Mouse (Mus musculus) heart, embryonic 15.5 days (tissue): ENCODE data around the gene Commd1. TPM values are rescaled to one million over a fixed set of nuclear protein-coding genes. Genes with fewer than 3 reads are reported as not detected.

Experiments
- ATAC-seq: fragments of 200-750 bp; cut with Nextera tagmentation; replicated peaks from 2 replicates; pipeline ENCODE4 v1.8.0; 2017; ENCODE audit warnings: low read depth, moderate TSS enrichment; ENCODE audit not compliant: insufficient number of reproducible peaks, insufficient read depth, low FRiP score
- H3K27ac ChIP-seq: fragments of 300-500 bp; sonication (generic); 2 replicates; pipeline ENCODE4 v1.5.1; 2015; ENCODE audit warnings: mild to moderate bottlenecking, inconsistent platforms
- H3K27me3 ChIP-seq: fragments of 300-500 bp; sonication (generic); 2 replicates; pipeline ENCODE4 v1.6.1; 2015; ENCODE audit warnings: inconsistent platforms
- H3K36me3 ChIP-seq: fragments of 300-500 bp; sonication (generic); 2 replicates; pipeline ENCODE4 v1.6.1; 2015; ENCODE audit warnings: mild to moderate bottlenecking, inconsistent platforms
- H3K4me1 ChIP-seq: fragments of 300-500 bp; sonication (generic); replicated peaks from 2 replicates; pipeline ENCODE4 v1.6.1; 2015; ENCODE audit warnings: inconsistent platforms
- H3K4me2 ChIP-seq: fragments of 300-500 bp; sonication (generic); 2 replicates; pipeline ENCODE4 v1.6.1; 2015; ENCODE audit warnings: inconsistent platforms, mild to moderate bottlenecking, moderate library complexity
- H3K4me3 ChIP-seq: fragments of 300-500 bp; sonication (generic); 2 replicates; pipeline ENCODE4 v1.5.1; 2015; ENCODE audit warnings: mild to moderate bottlenecking, inconsistent platforms
- H3K9ac ChIP-seq: fragments of 300-500 bp; sonication (generic); 2 replicates; pipeline ENCODE4 v1.6.1; 2015; ENCODE audit warnings: mild to moderate bottlenecking, inconsistent platforms
- H3K9me3 ChIP-seq: fragments of 300-500 bp; sonication (generic); replicated peaks from 2 replicates; pipeline ENCODE4 v1.6.1; 2016; ENCODE audit warnings: inconsistent platforms
- WGBS: fragments of 180-500 bp; shearing (Covaris S2); methylation state at CpG from one replicate; pipeline ENCODE4 v1.1.7; 2015; ENCODE audit warnings: mixed read lengths; 5-methylcytosine and 5-hydroxymethylcytosine counted together
- polyA plus RNA-seq: library from polyadenylated mRNA; unstranded; fragments of >200 nt; fragmentation: Nextera tagmentation; extraction: Ambion mirVana; gene quantifications from 2 replicates; pipeline ENCODE4 v1.2.1, GENCODE M21; 2015

Gene Commd1
- polyA plus RNA-seq, 1 experiment from 2014 or later, result 351 TPM

GRCm38 (mm10) chr11:22970546-22970945, 11.6 kb downstream of the Commd1 start:
- Histone ChIP-seq H3K4me2 (no peak overlapping the region), H3K27ac (no peak overlapping the region), H3K27me3 (no peaks in the 10 kb centered on the region), H3K4me3 (no peak overlapping the region), H3K9me3 (peaks cover 10% of the 10 kb centered on the region; the same call in 1 of the 2 replicates), H3K9ac (no peak overlapping the region), H3K36me3 (peaks cover 19% of the 10 kb centered on the region; the same call in 1 of the 2 replicates), H3K4me1 (peaks cover 8% of the 10 kb centered on the region)
- ATAC-seq, result no peak
- 89% methylated on average over 1 of the region's 1 CpGs for WGBS

GRCm38 (mm10) chr11:22969486-22969885, 12.7 kb downstream of the Commd1 start:
- no peak overlapping the region for H3K4me3 ChIP-seq
- H3K27ac ChIP-seq, result no peak overlapping the region
- no peak overlapping the region for H3K4me2 ChIP-seq
- H3K27me3 ChIP-seq, result no peaks in the 10 kb centered on the region
- 52% methylated on average over 6 of the region's 6 CpGs for WGBS
- no peak overlapping the region for H3K9ac ChIP-seq
- no peak for ATAC-seq
- peaks cover 19% of the 10 kb centered on the region; the same call in 1 of the 2 replicates for H3K36me3 ChIP-seq
- H3K4me1 ChIP-seq, result peaks cover 5% of the 10 kb centered on the region; the same call in 1 of the 2 replicates
- peaks cover 10% of the 10 kb centered on the region; the same call in 1 of the 2 replicates for H3K9me3 ChIP-seq

GRCm38 (mm10) chr11:22965503-22965902, 16.7 kb downstream of the Commd1 start:
- peaks cover 15% of the 10 kb centered on the region; the same call in 1 of the 2 replicates for H3K36me3 ChIP-seq
- H3K9ac ChIP-seq, result no peak overlapping the region
- H3K27me3 ChIP-seq, result no peaks in the 10 kb centered on the region
- H3K4me1 ChIP-seq, result 0 out of 2 replicates have a peak, but pooled peaks cover 2% of the 10 kb centered on the region
- no peak overlapping the region for H3K27ac ChIP-seq
- H3K9me3 ChIP-seq, result peaks cover 10% of the 10 kb centered on the region; the same call in 1 of the 2 replicates
- no peak for ATAC-seq
- 75% methylated on average over 4 of the region's 4 CpGs for WGBS
- no peak overlapping the region for H3K4me3 ChIP-seq
- H3K4me2 ChIP-seq, result no peak overlapping the region

GRCm38 (mm10) chr11:22964401-22964800, 17.8 kb downstream of the Commd1 start:
- Histone ChIP-seq H3K9ac (no peak overlapping the region), H3K9me3 (peaks cover 10% of the 10 kb centered on the region; the same call in 1 of the 2 replicates), H3K4me3 (no peak overlapping the region), H3K4me2 (no peak overlapping the region), H3K4me1 (0 out of 2 replicates have a peak, but pooled peaks cover 2% of the 10 kb centered on the region), H3K36me3 (peaks cover 15% of the 10 kb centered on the region; the same call in 1 of the 2 replicates), H3K27ac (no peak overlapping the region), H3K27me3 (no peaks in the 10 kb centered on the region)
- 66% methylated on average over 4 of the region's 4 CpGs for WGBS
- no peak for ATAC-seq

GRCm38 (mm10) chr11:22962101-22962500, 20.1 kb downstream of the Commd1 start:
- 0 out of 2 replicates have a peak, but pooled peaks cover 6% of the 10 kb centered on the region for H3K36me3 ChIP-seq
- H3K4me2 ChIP-seq, result no peak overlapping the region
- peaks cover 6% of the 10 kb centered on the region; the same call in 1 of the 2 replicates for H3K9me3 ChIP-seq
- no peak overlapping the region for H3K4me3 ChIP-seq
- H3K27me3 ChIP-seq, result no peaks in the 10 kb centered on the region
- no peak for ATAC-seq
- WGBS, result 86% methylated on average over 1 of the region's 1 CpGs
- no peak overlapping the region for H3K27ac ChIP-seq
- H3K4me1 ChIP-seq, result 0 out of 2 replicates have a peak, but pooled peaks cover 2% of the 10 kb centered on the region
- no peak overlapping the region for H3K9ac ChIP-seq

- Histone ChIP-seq H3K4me1 (no peaks in the 10 kb centered on the region), H3K4me3 (no peak overlapping the region), H3K27ac (no peak overlapping the region), H3K4me2 (no peak overlapping the region), H3K9me3 (no peaks in the 10 kb centered on the region), H3K9ac (no peak overlapping the region), H3K36me3 (peaks cover 3% of the 10 kb centered on the region; the same call in 1 of the 2 replicates), H3K27me3 (no peaks in the 10 kb centered on the region)
- 89% methylated on average over 4 of the region's 4 CpGs for WGBS
- ATAC-seq, result no peak
Observed at GRCm38 (mm10) chr11:22957791-22958374, 24.3 kb downstream of the Commd1 start.

GRCm38 (mm10) chr11:22956830-22957229, 25.4 kb downstream of the Commd1 start:
- H3K9ac ChIP-seq, result no peak overlapping the region
- H3K27me3 ChIP-seq, result no peaks in the 10 kb centered on the region
- no peak overlapping the region for H3K4me2 ChIP-seq
- no peak overlapping the region for H3K27ac ChIP-seq
- H3K9me3 ChIP-seq, result no peaks in the 10 kb centered on the region
- 71% methylated on average over 4 of the region's 4 CpGs for WGBS
- peaks cover 3% of the 10 kb centered on the region; the same call in 1 of the 2 replicates for H3K36me3 ChIP-seq
- H3K4me3 ChIP-seq, result no peak overlapping the region
- ATAC-seq, result peak; percentile 67; the same call in 1 of the 2 replicates
- H3K4me1 ChIP-seq, result no peaks in the 10 kb centered on the region

GRCm38 (mm10) chr11:22956346-22956745, 25.8 kb downstream of the Commd1 start:
- no peaks in the 10 kb centered on the region for H3K4me1 ChIP-seq
- H3K36me3 ChIP-seq, result peaks cover 3% of the 10 kb centered on the region; the same call in 1 of the 2 replicates
- no peaks in the 10 kb centered on the region for H3K9me3 ChIP-seq
- WGBS, result 94% methylated on average over 6 of the region's 6 CpGs
- ATAC-seq, result no peak
- no peak overlapping the region for H3K4me3 ChIP-seq
- no peak overlapping the region for H3K9ac ChIP-seq
- no peak overlapping the region for H3K27ac ChIP-seq
- no peak overlapping the region for H3K4me2 ChIP-seq
- no peaks in the 10 kb centered on the region for H3K27me3 ChIP-seq

- 86% methylated on average over 7 of the region's 7 CpGs for WGBS
- ATAC-seq, result no peak
- peaks cover 3% of the 10 kb centered on the region; the same call in 1 of the 2 replicates for H3K36me3 ChIP-seq
Observed at GRCm38 (mm10) chr11:22952668-22953067, 29.5 kb downstream of the Commd1 start.

GRCm38 (mm10) chr11:22950131-22950530, 32.1 kb downstream of the Commd1 start:
- H3K4me1 ChIP-seq, result no peaks in the 10 kb centered on the region
- H3K27me3 ChIP-seq, result no peaks in the 10 kb centered on the region
- H3K9ac ChIP-seq, result no peak overlapping the region
- 85% methylated on average over 6 of the region's 6 CpGs for WGBS
- no peaks in the 10 kb centered on the region for H3K9me3 ChIP-seq
- no peak overlapping the region for H3K4me2 ChIP-seq
- H3K36me3 ChIP-seq, result no peaks in the 10 kb centered on the region
- ATAC-seq, result no peak
- no peak overlapping the region for H3K4me3 ChIP-seq
- H3K27ac ChIP-seq, result no peak overlapping the region

More at GRCm38 (mm10) chr11:22952668-22953067, 29.5 kb downstream of the Commd1 start:
- Histone ChIP-seq H3K4me3 (no peak overlapping the region), H3K4me1 (no peaks in the 10 kb centered on the region), H3K9ac (no peak overlapping the region), H3K9me3 (no peaks in the 10 kb centered on the region), H3K27me3 (no peaks in the 10 kb centered on the region), H3K4me2 (no peak overlapping the region), H3K27ac (no peak overlapping the region)

GRCm38 (mm10) chr11:22949101-22949500, 33.1 kb downstream of the Commd1 start:
- Histone ChIP-seq H3K9ac (no peak overlapping the region), H3K4me1 (no peaks in the 10 kb centered on the region), H3K4me2 (no peak overlapping the region), H3K27ac (no peak overlapping the region), H3K4me3 (no peak overlapping the region), H3K27me3 (no peaks in the 10 kb centered on the region), H3K9me3 (no peaks in the 10 kb centered on the region), H3K36me3 (no peaks in the 10 kb centered on the region)
- no peak for ATAC-seq
- 78% methylated on average over 1 of the region's 1 CpGs for WGBS

- Histone ChIP-seq H3K4me1 (no peaks in the 10 kb centered on the region), H3K36me3 (no peaks in the 10 kb centered on the region), H3K4me3 (no peak overlapping the region), H3K9me3 (no peaks in the 10 kb centered on the region), H3K27me3 (no peaks in the 10 kb centered on the region), H3K9ac (no peak overlapping the region), H3K27ac (no peak overlapping the region), H3K4me2 (no peak overlapping the region)
- ATAC-seq, result no peak
- WGBS, result 83% methylated on average over 2 of the region's 2 CpGs
Observed at GRCm38 (mm10) chr11:22938983-22939382, 43.2 kb downstream of the Commd1 start.
